Mouse (Mus musculus) hindlimb bud, embryonic 11.5 days (tissue): ENCODE results near the gene Fer1l4.

Source experiments
- DNase-seq: peaks from one replicate; pipeline ENCODE4 v3.0.0-alpha.2; 2012; ENCODE audit warnings: low read depth, low spot score; ENCODE audit errors: extremely low spot score

Gene Fer1l4

DNA sequence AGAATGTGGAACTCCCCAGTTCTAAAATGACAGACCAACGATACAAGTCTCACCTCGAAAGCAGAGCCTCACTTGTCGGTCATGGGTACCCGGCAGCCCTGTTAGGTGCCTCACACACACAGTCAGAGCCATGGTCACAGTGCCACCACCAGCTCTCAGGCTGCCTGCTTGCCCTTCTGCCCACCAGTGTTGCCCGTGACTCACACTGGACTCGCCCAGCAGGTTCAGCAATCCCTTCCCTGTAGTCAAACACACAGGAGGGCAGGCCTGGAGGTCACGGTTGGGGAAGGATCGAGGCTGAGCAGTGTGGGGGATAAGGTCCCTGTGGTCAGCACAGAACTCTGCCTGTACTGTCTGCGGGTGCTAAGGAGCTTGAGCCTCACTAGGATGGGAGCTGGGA is at the start of gene Fer1l4:
TSS of gene Fer1l4 (minus strand) at position 132 of the 400 bp plus-strand sequence.
- no peak for DNase-seq

DNA sequence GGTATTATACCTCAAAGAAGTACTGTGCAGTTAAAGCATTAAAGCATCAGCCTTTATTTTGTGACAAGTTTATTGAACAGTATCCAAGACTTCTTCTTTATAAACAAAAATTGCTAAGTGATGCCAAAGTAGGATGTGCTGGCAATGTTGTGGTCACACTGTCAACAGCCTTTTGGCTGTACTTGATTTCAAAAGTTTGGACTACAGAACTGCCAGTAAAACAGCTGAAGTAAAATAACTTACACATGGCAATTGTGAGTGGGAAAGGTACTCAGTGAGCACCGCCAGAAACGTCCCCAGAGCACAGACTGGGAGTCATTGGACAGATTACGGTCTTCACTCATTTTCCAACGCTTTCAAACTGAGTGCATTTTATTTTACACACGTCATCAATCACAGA is 39.2 kb upstream of the Fer1l4 start:
- DNase-seq, result no peak

DNA sequence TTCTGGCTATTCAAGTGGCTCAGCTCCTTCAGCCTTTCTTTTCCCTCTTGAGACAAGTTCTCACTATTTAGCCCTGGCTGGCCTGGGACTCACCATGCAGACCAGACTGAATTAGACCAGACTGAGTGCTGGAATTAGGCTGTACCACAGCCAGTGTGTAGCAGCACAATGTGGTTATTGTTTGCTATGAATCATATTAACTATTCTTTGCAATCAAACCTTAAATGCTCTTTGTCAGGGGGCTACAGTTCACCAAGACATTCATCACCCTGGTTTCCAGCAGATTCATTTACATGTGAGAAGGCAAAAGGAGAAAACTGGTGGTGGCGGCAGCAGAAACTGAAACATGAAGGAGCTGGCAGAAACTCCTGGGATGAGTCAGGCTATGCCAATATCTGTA is 37.1 kb upstream of the Fer1l4 start:
- DNase-seq, result no peak

DNA sequence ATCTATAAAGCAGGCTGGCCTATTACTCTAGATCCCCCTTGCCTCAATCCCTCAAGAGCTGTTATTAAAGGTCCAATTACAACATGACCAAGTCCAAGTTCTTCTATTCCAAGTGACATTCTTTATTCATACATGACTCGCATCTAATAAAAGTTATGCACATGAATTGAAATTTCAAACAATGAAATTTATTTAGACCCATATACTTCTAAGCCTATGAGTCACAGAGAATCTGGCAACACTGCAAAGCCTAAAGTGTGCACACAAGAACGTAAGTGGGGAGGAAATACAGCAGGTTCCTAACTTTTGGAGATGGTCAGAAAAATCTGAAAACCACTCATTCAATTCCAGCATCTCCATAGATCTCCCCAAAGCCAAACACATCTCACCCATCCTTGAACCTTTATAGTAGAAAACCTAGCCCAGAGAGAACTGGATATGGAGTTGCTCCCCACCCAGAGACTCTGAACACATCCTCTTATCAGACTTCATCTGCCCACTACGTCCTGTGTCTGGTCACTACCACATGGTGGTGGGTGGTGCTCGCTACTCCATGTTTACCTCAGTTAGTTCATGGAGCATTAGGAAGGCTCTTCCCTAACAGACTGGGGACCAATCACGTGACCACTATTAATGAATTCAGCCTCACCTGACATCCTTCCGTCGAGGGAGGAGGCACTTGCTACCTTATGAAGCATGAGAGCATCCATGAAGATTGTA is 34.8 kb upstream of the Fer1l4 start:
- no peak for DNase-seq

DNA sequence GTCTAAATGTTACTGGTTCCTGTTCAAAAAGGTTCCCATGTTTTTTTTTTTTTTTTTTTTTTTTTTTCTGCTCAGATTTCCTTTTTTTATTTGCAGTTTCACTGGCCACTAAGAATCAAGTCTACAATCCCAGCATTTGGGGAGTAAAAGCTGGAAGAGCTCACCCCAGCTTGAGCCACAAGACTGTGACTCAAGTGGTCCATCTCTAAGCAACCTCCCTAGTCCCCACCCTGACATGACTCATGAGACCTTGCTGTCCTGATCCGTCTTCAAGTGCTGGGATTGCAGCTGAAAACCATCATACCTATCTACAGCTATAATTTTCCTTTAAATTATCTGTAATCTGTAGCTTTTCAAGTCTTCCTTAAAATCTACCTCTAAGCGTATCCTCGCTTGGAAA is 31.8 kb upstream of the Fer1l4 start:
- DNase-seq, result no peak

DNA sequence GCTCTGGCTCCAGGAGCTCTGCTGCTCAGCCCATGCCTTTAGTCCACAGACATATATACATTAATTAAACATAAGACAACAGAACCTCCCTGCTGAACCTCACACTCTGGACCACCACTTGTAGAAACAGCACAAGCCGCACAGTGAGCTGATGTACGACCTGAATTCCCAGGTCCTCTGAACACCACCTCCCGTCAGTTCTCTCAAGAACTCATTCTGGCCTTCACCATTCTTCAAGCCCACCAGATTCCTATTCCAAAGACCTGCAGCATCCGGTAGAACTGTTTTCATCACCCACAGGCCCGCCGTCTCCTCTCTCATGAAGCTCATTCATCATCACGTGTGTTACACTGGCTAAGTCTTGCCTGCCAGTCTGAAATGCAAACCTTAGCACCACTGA is 27.6 kb upstream of the Fer1l4 start:
- no peak for DNase-seq

DNA sequence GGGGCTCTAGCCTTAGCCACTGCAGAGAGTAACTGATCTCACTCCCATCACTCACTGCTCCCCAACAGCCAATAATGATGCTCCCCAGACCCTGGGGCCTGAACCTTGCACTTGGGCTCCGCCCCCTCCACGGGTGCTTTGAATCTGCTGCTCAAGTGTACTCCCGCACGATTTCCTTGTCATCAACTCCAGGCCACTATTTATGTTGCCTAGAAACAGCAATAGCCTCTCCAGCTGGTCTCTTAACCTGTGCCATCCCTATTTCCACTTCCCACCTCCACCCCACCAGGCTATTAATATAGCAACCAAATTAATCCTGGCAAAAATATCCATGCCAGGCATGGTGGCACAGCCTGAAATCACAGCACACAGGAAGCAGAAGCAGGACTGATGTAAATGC is 26.9 kb upstream of the Fer1l4 start:
- DNase-seq, result no peak

DNA sequence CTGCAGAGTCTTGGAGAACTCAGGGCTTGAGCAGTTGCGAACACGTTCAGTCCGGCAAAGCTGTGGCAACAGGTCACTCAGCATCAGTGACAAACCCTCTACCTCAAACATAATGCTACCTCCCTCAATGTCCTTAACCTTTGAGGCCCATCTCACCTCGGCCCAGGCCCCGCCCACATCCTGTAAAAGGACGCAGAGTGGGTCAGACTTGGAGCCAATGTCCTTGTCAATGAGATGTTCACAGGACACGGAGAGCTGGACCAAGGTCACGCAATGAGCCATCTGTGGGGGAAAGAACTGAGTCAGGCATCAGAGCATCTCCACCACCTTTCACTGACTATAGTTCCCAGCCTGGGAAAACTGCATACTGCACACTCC is 26.4 kb upstream of the Fer1l4 start:
- no peak for DNase-seq

DNA sequence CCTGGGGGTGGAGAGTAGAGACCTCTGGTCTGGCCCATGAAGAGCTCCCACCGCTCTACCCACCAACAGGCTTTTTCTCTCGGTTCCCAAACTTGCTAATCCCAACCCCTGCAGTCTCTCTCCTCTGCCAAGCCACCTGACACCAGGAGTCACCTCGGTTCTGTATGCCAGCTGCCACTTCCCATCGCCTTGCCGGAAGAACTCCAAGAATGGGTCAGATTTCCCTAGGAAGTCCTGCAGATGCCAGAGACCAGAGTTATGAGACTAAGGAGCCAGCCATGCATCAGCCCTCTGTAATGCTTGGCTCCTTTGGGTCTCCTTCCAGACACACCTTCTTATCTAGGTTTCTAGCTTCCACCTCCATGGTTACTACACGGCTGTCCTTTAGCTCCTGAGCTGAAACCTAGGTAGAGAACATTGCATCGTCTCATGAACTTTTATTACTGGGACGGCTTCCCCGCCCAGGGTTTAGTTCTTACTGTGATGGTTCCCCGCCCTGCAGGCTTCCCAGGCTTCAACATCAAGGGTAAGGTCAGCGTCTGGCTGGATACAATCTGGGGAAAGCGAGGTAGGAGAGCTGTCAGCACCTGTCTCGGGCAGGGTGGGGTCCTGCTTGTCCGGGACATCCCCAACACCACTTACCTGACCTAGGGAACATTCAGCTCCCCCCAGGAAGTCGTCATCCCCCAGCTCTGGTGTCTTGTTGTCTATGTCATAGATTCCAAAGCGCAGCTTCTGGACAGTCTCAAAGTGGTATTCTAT is 25.9 kb upstream of the Fer1l4 start:
- no peak for DNase-seq

DNA sequence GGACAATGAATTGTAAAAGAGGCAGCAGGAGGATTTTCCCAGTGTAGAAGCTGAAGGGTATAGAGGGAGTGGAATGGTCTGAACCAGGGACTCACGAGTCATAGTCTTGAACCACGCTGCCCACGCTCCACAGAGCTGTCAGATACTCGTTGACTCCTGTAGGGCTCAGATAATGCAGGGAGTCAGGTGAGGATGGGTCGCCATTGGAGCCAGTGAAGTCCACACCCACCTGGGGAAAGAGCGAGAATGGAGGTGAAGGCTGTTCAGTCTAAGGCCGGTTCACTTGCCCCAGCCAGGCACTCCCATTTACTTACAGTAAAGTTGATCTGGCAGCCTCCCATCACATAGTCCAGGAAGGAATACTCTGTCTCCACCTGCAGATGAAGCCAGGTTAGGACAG is 24.7 kb upstream of the Fer1l4 start:
- DNase-seq, result no peak

DNA sequence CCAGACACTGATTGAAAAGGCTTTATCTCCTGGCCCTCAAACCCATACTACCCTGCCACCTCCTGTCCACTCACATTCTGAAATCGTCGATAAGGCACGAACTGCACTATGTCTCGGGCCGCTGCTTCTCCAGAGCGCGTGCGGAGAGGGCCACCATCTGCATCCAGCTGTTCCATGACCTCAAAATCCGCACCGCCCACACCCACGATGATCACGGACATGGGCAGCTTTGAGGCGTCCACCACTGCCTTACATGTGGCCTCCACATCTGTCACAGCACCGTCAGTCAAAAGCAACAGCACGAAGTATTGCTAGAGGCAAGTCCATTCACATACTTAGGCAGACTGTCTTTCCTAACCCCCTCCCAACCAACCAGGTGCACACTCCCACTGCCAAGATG is 21.0 kb upstream of the Fer1l4 start:
- DNase-seq, result no peak

DNA sequence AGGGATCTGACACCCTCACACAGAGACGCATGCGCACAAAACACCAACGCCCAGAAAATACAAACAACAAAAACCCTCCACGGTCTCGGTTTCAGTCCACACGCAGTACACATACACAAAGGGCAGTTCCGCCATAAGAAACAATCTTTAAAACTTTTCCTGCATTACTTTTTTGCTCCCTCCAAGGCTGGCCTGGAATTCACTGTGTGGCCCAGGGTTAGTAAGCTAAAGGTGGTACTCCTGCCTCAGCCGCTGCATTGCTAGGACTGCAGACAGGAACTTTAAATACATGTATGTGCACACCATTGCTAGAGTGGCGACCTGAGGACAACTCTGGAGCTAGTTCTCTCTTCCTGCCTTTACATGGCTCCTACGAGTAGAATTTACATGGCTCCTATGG is 18.5 kb upstream of the Fer1l4 start:
- no peak for DNase-seq

DNA sequence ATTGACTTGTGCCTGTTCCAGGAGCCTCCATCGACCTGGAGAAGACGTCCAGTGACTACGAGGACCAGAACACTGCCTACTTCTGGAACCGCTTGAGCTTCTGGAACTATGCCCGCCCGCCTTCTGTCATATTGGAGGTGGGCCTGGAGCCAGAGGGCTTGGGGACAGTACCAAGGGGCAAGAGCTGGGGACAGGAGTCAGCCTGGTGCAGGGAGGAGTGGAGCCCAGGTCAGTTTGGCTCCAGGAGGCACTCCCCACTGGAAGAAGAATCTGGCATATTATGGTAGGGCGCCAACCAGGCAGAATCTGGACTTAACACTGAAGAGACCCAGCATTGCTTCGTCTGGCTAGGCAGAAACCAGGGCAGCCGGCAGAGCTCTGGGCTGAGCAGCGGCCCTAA is 15.2 kb upstream of the Fer1l4 start:
- no peak for DNase-seq

DNA sequence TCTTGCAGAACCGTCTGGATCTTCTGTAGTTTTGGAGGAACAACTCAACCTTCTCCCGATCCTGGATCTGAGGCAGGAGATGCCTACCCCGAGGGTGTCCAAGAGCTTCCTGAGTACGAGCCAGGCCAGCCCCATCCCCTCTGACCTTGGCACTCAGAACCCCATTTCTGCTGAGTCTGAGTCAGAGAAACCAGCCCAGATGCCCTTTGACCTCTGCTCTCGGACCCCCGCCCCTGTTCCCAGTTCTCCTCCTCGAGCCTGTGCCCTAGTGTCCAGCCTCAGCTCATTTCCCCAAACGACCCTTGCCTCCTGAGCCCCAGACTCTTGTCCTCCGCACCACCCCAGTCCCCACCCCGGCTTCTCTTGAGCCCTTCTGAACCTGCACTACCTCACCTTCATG is 13.4 kb upstream of the Fer1l4 start:
- no peak for DNase-seq

DNA sequence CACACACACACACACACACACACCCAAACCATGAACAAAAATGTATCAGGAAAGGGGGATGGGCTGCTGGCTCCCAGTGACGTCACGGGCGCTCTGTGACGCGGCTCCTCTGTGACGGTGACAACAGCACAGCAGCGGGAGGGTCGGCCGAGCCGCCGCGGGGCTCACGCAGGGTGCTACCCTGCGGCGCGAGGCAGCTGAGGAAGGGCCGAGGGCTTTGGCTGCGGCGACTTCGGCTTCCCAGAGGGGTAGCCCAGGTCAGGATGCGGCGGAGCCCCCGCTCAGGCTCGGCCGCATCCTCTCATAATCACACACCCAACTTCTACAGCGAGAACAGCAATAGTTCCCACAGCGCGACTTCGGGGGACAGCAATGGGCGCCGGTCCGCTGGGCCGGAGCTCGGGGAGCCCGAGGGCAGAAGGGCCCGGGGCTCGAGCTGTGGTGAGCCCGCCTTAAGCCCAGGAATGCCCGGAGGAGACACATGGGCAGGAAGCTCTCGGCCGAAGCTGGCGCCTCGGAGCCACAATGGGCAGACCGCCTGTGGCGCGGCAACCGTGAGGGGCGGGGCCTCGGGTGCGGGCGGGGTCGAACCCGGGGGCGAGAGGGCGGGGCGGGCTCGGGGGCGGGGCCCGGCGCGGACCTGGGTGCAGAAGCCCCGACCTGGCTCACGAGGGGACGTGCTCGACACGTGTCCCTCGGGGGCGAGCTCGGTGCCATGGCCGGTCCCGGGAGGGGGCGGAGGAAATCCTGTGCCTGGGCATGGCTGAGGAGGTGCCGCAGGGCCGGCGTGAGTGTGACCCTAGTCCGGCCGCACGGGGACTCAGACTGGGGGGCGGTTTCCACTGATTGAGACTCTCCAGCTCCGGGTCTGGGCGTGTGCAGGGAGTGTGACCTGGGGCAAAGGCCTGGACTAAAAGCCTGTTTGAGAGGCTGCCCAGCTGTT is 12.6 kb upstream of the Fer1l4 start, which contains the start of gene Spag4:
TSS of gene Spag4 (plus strand) at position 77 of the 943 bp plus-strand sequence.
- no peak for DNase-seq

DNA sequence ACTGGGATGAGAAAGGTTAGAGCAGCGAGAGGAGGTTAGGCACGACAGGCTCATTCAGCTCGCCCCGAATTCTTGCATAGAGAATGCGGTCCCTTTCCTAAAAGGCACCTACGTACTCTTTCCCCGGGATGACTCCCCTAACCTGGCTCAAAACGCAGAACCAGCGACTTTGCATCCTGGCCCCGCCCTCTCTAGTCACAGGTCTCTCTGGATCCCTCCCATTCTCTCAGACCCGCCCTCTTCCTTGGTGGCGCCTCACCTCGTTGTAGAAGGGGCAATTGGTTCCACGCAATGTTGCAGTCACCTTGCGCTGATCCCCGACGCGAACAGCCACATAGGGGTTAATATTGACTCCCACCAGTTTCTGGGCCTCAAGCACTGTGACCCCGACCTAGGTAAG is 4.8 kb downstream of the Fer1l4 start:
- DNase-seq, result no peak

DNA sequence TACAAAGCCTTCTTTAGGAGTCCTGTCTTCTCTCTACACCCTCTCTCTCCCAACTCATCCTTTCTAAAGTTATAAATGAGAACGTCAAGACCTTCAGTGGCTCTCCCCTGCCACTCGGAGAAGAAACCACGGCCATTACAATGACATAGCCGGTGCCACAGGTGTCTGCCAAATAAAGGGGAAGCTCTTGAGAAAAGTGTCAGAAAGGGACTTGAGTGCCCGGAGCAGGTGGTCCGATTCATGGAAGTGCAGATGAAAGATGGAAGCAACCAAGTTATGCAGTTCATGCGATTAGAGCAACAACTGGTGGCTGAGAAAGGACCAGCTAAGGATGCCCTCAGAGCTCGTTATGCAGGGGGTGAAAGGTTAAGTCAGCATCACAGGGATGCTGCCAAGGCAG is 9.8 kb downstream of the Fer1l4 start:
- DNase-seq, result no peak

DNA sequence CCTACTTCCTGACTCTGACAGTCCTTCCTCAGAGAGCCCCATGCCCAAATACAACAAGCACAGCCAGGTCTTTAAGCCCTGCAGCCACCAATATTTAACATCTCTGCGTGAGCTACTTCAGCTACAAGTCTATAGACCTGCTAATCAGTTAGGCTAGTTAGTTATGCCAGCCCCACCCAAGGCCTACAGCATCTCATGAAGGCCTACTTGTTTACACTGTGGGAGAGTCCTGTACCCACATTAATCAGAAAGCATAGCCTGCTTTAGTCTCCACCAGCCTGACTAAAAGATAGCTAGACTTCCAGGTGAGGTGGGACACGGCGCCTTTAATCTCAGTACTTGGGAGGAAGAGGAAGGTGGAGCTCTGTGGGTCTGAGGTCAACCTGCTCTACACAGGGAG is 13.4 kb downstream of the Fer1l4 start:
- DNase-seq, result no peak

DNA sequence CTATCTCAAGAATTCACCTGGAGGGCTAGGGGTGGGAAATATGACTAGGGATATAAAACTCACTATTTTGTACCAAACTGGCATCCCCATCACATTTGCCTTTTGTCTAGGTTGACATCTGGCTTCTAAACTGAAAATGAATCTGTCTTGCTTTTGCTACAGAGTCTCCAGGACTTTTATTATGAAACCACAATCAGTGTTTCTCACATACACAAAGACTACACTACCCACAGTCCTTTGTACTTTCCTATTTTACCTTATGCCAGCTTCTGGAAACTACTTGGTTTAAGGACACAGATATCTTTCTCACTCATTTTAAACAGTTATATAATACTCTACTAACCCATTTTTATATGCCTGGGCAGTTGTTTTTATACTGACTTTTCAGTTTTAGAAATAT is 27.3 kb downstream of the Fer1l4 start:
- DNase-seq, result no peak

DNA sequence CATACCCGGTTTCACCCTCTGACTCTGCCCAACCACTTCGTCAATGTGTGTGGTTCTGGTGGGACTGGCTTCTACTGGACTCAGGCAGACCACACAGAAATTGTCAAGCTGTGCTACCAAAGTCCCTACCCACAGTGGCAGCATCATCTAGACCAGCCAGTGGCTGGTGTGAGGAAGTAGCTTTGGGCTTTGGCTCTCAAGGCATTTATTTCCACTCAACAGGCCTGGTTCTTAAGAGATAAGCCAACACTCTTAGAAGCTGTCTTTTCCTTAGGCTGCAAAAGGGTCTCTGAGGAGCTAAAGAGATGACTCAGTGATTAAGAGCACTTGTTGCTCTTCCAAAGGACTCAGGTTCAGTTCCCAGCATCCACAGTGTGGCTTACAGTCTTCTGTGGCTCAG is 31.0 kb downstream of the Fer1l4 start:
- no peak for DNase-seq

DNA sequence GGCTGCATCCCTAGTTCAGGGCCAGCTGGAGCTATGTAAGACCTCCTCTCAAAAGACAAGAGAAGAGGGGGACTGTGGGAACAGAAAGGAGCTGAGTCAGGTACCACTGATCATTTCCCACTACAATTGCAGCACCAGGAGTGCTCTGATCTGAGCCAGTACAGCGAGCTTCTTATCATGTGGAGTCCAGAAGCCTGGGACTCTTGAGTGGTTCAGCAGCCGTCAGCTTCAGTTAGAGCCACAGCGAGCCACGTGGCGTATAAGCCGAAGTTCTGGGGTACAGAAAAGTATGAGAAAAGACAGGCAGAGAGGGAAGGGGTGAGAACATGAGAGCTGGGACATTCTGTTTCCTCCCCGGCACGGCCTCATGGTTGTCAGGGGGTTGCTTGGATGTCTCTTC is 31.5 kb downstream of the Fer1l4 start:
- DNase-seq, result no peak

DNA sequence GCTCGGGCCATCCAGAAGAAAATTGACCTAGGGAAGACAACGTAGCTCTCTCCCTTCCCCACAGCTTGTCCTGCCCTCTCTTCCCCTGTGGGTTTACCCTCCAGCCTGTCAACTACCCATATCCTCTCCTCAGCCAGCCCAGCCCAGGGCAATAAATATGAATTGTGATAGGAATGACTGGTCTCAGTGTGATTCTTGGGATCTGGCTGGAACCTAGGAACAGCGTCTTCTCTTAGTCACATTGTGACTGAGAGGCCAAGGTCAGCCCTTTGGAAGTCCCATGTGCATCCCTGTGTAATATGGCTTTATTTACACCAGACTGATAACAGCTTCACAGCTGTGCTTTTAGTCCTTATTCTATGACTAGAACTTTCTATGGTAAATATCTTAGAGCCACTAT is 34.6 kb downstream of the Fer1l4 start:
- no peak for DNase-seq
